Mouse (Mus musculus) frontal cortex, postnatal 10 days (tissue): ENCODE measurements around the gene Fgr.
A peak's percentile ranks its signal among the peaks of the same experiment; 100 is the strongest.

Source experiments
- DNase-seq, 2 experiments: peaks; one replicate each; pipeline ENCODE4 v3.0.0; 2022; ENCODE audit warnings: low spot score in 2 of 2, mixed read lengths in 1 of 2

The Fgr gene

DNA sequence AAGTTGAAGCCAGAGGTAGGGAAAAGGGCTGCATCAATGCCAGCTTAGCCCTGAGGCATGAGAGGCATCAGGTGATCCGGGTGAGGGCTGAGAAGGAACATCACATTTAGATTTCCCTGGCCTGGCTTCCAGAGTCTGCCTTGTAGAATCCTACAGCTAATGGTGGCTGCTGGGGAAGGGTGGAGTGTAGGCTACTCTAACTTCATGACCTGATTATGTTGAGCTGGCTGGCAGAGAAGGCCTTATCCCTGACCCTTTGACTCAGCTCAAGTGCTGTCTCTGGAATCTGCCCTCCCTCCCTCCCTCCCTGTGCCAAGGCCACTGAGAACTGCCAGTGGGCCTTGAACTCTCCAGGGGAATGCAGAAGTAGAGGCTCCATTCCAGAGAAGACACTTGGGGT lies 61.6 kb downstream of the Fgr start:
- no peak for DNase-seq

GRCm38 (mm10) chr4:133035946-133036345 lies 62.1 kb downstream of the Fgr start:
- DNase-seq: no peak

GRCm38 (mm10) chr4:133037293-133037692 lies 63.4 kb downstream of the Fgr start:
- no peak for DNase-seq

- no peak for DNase-seq
Observed at GRCm38 (mm10) chr4:133037798-133038197, 63.9 kb downstream of the Fgr start.

- DNase-seq: no peak
Observed at GRCm38 (mm10) chr4:133038521-133039115, 64.7 kb downstream of the Fgr start.

GRCm38 (mm10) chr4:133039116-133039819 lies 65.4 kb downstream of the Fgr start:
- no peak for DNase-seq

- DNase-seq: no peak
Observed at GRCm38 (mm10) chr4:133039832-133040231, 65.9 kb downstream of the Fgr start.

DNA sequence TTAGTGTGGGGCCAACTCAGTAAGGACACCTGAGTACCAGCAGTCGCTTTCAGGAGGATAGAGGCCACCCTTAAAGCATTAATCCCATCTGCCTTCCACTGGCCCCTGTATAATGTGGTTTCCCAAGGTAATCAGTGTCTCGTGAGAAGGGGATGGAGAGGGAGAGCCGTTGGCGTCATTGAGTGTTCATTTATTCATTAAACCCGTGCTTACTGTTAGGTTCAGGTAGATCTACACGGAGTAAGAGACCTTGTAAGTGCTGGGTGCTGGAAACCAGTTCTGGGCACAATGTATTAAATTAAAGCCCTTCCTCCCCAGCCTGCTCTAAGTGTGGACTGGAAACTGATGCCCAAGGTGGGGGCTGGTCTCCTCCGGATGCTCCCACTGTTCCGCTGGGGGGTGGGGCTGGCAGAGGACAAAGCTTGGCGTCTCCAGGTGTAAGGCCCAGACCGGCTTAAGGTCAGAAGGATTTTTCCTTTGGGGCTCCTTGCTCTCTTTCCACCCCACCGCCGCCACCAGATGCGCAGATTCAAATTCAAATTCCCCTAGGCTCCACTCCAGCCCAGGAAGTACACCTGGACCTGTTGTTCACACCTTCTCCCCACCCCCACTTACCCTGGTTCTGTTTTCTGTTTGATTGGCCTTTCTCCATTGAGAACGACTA lies 66.5 kb downstream of the Fgr start:
- DNase-seq: no peak

DNA sequence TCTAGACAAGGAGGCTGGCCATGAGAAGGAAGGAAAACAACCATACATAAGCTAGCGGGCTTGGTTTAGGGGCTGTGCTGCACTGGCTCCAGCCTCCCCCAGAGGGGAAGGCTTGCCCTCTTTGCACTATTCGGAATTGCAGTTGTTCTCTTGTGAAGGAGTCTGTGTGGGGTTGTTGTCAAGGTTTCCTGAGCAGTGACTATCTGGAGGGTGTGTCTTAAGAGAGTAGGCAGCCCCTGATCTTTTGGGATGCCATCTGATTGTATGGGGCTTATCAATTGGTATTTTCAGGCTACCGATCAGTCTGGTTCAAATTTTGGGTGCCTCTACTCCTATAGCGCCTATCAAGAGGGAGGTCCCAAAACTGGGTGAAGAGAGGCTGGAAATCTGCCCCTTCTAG lies 68.3 kb downstream of the Fgr start:
- DNase-seq: no peak

DNA sequence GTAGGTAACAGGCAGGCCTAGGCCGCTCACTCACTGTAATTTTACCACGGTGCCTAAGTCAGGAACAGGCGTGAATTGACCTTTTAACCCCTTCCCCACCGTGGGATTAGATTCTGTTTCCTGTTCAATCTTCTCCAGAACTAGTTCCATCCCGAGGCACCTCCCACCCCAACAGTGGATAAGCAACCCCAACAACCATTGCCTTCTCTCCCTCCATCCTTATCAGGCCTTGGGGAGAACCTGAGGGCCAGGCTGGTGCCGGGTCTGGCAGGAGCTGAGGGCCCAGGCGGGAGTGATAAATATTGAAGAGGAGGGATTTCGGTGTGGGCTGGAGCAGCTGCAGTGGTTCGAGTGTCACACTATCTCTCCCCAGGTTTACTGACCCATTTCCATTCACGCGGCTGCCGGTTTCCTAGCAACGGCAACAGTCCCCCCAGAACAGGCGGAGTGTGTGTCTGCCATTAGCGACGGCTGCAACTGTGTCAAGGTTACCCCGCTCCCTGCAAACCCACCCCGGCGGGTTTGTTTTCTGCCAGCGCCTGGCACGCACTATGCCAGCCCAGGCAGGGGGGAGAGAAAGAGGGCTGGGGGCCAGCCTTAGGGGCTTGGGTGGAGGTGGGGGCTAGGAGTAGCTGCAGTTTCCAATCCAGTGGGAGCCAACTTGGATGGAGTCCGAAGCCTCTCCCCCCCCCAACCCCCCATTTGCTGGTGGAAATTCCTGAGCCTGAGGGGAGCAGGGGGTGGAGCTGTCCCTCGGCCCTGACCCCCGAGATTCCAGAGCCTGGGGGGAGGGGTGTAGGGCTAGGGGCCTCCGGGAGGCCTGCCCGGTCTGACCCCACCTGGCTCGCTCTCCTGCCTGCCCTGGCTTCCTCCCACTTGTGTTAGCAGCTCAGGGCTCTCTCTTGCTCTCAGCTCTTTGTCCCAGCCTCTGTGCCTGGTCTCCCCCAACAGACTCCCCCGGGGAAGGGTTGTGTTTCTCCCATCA lies 69.0 kb downstream of the Fgr start:
- DNase-seq: peak in 1 of 2 experiments; percentile 67

- no peak for DNase-seq
Observed at GRCm38 (mm10) chr4:133043798-133044646, 70.1 kb downstream of the Fgr start.

DNA sequence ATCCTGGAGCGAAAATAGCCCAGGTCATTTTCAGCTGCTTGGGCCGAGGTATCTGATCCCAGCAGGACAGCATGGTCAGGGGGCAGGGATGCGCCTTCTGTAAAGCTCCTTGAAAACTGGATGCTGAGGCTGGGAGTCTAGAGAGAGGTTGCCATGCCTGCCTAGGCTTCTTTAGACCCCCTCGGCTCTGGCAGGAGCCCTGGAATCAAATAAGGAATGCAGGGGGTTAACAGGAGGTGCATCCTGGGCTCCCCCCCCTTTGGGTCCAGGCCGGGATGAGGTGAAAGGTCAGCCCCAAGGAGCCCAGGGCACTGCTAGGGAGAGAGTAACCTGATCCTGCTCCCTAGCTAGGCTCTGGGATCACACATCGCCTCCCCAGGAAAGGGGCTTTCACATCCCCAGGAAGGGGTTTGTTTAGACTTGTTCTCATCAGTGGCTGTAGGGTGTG lies 70.8 kb downstream of the Fgr start:
- DNase-seq: no peak

DNA sequence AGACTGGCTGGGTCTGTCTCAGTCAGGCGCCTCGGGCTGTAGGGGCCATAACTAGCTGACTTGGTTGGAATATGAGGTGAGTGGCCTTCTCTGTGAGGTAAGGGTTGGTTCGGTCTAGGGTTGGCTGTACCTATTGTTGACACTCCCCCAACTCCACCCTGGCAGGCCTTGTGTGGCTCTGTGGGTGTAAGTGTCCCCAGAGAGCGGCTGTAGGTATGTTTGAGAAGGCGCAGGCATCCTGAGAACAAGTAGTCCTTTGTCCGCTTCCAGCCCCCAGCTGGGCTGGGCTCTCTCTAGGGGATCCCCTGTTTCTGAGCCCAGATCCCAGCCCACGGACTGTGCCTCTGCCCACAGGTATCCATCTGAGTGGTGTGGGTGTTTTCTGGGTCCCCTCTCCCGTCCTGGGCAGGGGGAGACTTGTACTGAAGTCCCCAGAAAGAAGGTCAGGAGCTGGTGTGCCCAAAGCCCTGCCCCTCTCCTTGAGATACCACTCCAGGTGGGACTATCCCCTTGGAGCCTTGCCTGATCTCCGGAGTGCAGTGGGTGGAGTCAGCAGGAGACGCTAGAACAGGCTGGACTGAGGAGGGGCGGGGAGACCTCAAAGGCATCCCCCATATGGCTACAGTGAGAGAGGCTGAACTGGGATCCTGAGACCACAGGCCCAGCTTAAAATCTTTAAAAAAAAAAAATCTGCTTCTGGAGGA lies 72.0 kb downstream of the Fgr start:
- DNase-seq: no peak

- DNase-seq: no peak
Observed at GRCm38 (mm10) chr4:133046691-133047352, 72.9 kb downstream of the Fgr start.

GRCm38 (mm10) chr4:133047353-133048105 lies 73.6 kb downstream of the Fgr start:
- DNase-seq: no peak

GRCm38 (mm10) chr4:133049071-133049920 lies 75.4 kb downstream of the Fgr start:
- no peak for DNase-seq

DNA sequence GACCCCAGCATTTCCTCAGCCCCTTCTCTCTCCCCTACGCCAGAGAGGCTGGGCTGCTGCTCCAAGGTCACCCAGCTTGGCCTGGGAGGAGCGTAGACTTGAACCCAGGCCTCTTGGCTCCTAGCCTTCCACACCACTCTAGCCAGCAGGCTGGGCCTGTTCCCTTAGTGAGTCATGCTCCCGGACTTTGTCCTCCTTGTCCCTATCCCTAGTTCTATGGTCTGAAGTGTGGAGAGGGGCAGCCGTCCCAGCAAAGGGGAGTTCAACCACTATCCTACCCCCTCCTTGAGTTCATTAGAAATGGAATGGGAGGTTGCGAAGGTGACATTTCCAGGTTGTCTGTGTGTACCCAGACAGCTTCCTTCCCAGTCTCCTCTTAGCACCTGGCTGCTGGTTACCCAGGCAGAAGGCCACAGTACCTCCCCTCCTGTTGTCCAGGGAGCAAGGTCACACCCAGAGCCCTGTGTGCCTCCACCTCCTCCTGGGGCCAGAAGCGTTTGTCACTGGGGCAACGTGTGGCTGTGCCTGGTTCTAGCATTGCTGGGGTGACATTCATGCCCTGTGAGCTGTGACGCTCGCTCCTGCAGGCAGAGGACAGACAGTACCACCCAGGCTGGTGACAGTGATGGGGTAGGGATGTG lies 76.4 kb downstream of the Fgr start:
- DNase-seq: no peak
